In the genomic region with DNA sequence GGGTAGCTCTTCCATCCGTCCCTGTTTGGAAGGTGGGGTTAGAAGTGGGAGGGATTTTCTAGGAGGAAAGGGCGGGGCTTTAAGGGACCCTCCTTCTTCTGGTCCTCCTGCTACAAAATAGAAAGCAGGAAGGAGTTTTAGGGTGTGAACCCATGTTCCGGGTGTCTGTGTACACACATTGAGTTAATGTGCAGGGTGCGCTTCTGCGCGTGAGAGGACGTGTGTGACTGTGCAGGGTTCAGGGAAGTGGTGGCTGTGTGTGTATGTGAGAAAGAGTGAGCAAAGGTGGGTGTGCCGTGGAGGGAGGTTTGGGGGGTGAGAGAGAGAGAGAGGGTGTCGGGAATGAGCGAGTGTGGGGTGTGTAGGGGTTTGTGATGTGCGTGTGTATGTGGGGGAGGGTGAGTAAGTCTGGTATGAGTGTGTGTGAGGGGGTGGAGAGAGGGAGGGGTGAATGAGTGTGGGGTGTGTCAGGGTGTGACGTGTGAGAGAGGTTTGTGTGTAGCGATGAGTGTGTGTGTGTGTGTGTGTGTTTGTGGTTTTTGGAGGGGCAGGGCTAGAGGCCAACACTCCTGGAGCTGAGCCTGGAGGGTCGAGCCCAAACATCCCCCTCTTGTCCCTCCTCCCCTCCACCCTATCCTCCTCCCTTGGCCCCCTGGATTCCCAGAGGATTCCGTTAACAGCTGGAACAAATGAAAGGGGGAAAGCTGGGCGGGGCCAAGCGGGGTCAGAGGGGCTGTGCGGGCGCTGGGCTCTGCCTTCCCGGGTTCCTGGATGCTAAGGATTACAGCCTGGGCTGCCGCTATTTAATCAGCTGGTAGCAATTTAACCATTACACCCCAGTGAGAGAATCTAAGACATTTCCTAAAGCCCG, we compare ENCODE assay signal across 8 mouse cellular contexts.
DNase-seq lines count a peak whose midpoint lies in the region; ATAC-seq lines count a peak whose summit lies in the region.

No protein-coding gene starts in this region.

- H3K4me3 ChIP-seq in embryonic facial prominence, embryonic 12.5 days = peak overlapping the region; percentile 23
- H3K4me3 ChIP-seq in heart, embryonic 11.5 days (ENCODE audit: low read depth, low read length) = peak overlapping the region; percentile 40
- peak overlapping the region; percentile 22; the same call in 1 of the 2 replicates for H3K4me3 ChIP-seq in kidney, embryonic 14.5 days (ENCODE audit: low read length)

- no peaks in the 10 kb centered on the region for H3K9me3 ChIP-seq in embryonic facial prominence, embryonic 12.5 days
- H3K9me3 ChIP-seq in heart, embryonic 11.5 days (replicated peaks; ENCODE audit: control insufficient read depth, low read length) = no peaks in the 10 kb centered on the region
- no peaks in the 10 kb centered on the region for H3K9me3 ChIP-seq in kidney, embryonic 14.5 days (ENCODE audit: control insufficient read depth, low read length)

- H3K27me3 ChIP-seq in embryonic facial prominence, embryonic 12.5 days = no peaks in the 10 kb centered on the region
- H3K27me3 ChIP-seq in heart, embryonic 11.5 days (ENCODE audit: control insufficient read depth, insufficient read depth, low read length) = no peaks in the 10 kb centered on the region
- H3K27me3 ChIP-seq in kidney, embryonic 14.5 days (ENCODE audit: control insufficient read depth, insufficient read depth, low read length) = no peaks in the 10 kb centered on the region; the same call in 1 of the 2 replicates

- peak; percentile 83 for ATAC-seq in embryonic facial prominence, embryonic 12.5 days (ENCODE audit: insufficient number of reproducible peaks, insufficient read depth, low FRiP score, low TSS enrichment)
- ATAC-seq in heart, embryonic 11.5 days (replicated peaks; ENCODE audit: insufficient number of reproducible peaks, low FRiP score, low TSS enrichment) = peak; percentile 69
- ATAC-seq in kidney, embryonic 14.5 days (ENCODE audit: low FRiP score, low TSS enrichment) = peak; percentile 91

- no peaks in the 10 kb centered on the region for H3K36me3 ChIP-seq in embryonic facial prominence, embryonic 12.5 days
- no peaks in the 10 kb centered on the region for H3K36me3 ChIP-seq in heart, embryonic 11.5 days (ENCODE audit: control insufficient read depth, insufficient read depth, low read length)
- H3K36me3 ChIP-seq in kidney, embryonic 14.5 days (ENCODE audit: control insufficient read depth, insufficient read depth, low read length) = no peaks in the 10 kb centered on the region

- DNase-seq in MEL-GATA-1-ER (ENCODE audit: extremely low read depth, low read depth) = peak; percentile 29
- DNase-seq in lung, postnatal 25 days (ENCODE audit: low spot score) = peak; percentile 42
- peak; percentile 43 for DNase-seq in ovary, postnatal 10 days (ENCODE audit: low spot score)
- DNase-seq in cerebellum, adult 18-20 months = no peak
- DNase-seq in layer of hippocampus, postnatal 14 days (ENCODE audit: low spot score in 2 of 2) = no peak

- peak overlapping the region; percentile 15; the same call in 1 of the 2 replicates for H3K9ac ChIP-seq in embryonic facial prominence, embryonic 12.5 days
- peak overlapping the region; percentile 62 for H3K9ac ChIP-seq in heart, embryonic 11.5 days (ENCODE audit: low read depth, low read length)
- no peak overlapping the region for H3K9ac ChIP-seq in kidney, embryonic 14.5 days (ENCODE audit: low read depth, low read length)

- WGBS in embryonic facial prominence, embryonic 12.5 days = 2% methylated on average over 22 of the region's 22 CpGs
- WGBS in heart, embryonic 11.5 days (ENCODE audit: insufficient replicate concordance) = 6% methylated on average over 22 of the region's 22 CpGs
- WGBS in kidney, embryonic 14.5 days = 5% methylated on average over 22 of the region's 22 CpGs

- peaks cover 40% of the 10 kb centered on the region for H3K4me1 ChIP-seq in embryonic facial prominence, embryonic 12.5 days
- H3K4me1 ChIP-seq in heart, embryonic 11.5 days (ENCODE audit: control insufficient read depth, insufficient read depth, low read length) = peaks cover 21% of the 10 kb centered on the region
- peaks cover 13% of the 10 kb centered on the region for H3K4me1 ChIP-seq in kidney, embryonic 14.5 days (ENCODE audit: control insufficient read depth, insufficient read depth, low read length)

- peak overlapping the region; percentile 92 for H3K27ac ChIP-seq in embryonic facial prominence, embryonic 12.5 days
- peak overlapping the region; percentile 50; the same call in 1 of the 2 replicates for H3K27ac ChIP-seq in heart, embryonic 11.5 days (ENCODE audit: low read depth, low read length)
- peak overlapping the region; percentile 60; the same call in 1 of the 2 replicates for H3K27ac ChIP-seq in kidney, embryonic 14.5 days (ENCODE audit: low read depth, low read length)

- H3K4me2 ChIP-seq in embryonic facial prominence, embryonic 12.5 days (replicated peaks) = peak overlapping the region; percentile 51
- peak overlapping the region; percentile 75 for H3K4me2 ChIP-seq in heart, embryonic 11.5 days
- peak overlapping the region; percentile 44 for H3K4me2 ChIP-seq in kidney, embryonic 14.5 days (replicated peaks; ENCODE audit: low read depth, low read length)

Comparison
In these comparisons a context has a peak if more than half of its experiments do, and no peak if none do; other contexts are left out.
1. DNase-seq: peak in MEL-GATA-1-ER (single experiment), lung, postnatal 25 days (single experiment) and ovary, postnatal 10 days (single experiment); none in cerebellum, adult 18-20 months (0 of 2) and layer of hippocampus, postnatal 14 days (0 of 2).
2. Peak in every context shown above with its lines, with median percentiles within 50 percentile points of each other: ATAC-seq, H3K27ac ChIP-seq, H3K4me2 ChIP-seq and H3K4me3 ChIP-seq.